Mouse (Mus musculus) frontal cortex, adult (tissue): ENCODE results near the gene Me1.
A peak's percentile ranks its signal among the peaks of the same experiment; 100 is the strongest.

ENCODE experiments used
- ATAC-seq: cut with Nextera tagmentation; 2 replicates; pipeline ENCODE4 v1.9.2; 2017; ENCODE audit warnings: mild to moderate bottlenecking, moderate library complexity, mixed read lengths; ENCODE audit not compliant: low TSS enrichment

Me1 gene

GRCm38 (mm10) chr9:86708921-86709320 is 13.2 kb upstream of the Me1 start:
- no peak for ATAC-seq

DNA sequence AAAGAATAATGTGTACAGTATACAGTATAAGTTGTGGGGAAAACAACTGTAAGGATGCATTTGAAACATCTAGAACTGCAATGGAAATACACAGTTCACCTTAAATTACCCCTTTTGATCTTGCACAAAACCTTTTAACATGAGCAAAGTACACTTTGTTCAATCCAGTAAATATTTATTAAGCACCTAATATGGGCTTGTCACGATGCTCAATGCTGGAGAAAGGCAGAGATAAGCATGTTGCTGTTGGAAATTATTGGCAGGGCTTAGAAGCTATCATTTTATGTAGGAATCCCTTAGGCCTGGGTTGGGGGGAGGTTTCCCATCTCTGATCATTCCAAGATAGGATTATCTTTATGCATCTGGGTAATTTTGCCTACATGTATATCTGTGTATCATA is 11.7 kb upstream of the Me1 start:
- no peak for ATAC-seq

DNA sequence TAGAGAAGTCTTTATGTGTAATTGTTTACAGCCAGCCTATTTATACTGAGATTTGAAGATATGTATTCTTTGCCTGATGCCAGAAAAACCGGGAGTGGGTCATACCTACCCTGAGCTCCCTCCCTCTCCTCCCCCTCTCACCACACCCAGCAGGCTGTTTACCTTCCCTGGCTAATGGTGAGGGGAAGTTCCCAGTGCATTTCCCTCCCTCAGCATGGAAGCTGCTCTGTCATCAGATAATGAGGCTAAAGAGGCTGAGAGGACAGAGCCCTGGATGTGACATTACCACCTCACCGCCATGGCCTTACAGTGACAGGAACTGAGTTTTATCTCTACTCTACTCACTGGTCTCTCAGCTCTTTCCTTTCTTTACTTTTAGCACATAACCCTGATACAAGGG is 6.1 kb upstream of the Me1 start:
- ATAC-seq = no peak

GRCm38 (mm10) chr9:86701264-86701663 is 5.5 kb upstream of the Me1 start:
- no peak for ATAC-seq

GRCm38 (mm10) chr9:86695199-86695817 is 445 bp downstream of the Me1 start:
- peak; percentile 63 for ATAC-seq

DNA sequence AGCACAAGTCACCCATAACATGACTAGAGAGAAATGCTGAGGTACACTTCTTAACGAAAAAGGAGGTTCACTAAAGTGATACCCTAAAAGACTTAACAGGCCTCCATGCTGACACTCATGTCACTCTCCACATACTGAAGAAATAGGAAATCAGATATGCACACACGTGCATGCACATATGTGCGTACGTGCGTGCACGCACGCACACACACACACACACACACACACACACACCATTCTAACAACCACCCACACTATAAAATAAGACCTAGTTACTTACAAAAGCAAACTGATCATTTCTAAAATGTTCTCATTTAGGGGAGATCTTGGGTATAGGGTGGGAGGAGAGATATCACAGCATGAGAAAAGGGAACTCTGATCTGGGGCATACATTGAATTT is 1.1 kb downstream of the Me1 start:
- ATAC-seq = no peak

DNA sequence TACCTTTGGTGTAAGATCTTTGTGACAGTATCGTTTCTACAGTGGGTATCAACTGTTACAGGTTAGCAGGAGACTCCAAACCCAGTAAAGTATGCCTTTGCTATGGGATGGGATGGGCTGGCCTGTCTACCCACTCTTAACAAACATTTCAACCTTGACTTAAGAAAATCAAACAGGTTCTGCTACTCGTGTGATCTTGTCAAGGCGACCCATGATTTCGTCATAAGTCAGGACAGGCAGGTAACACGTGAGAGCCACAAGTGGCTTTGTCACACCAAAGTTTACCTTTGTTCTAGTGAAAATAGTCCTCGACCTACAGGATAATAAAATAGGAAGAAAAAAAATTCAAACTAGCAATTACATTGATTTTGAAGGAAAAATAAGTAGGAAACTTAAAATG is 1.8 kb downstream of the Me1 start:
- no peak for ATAC-seq

DNA sequence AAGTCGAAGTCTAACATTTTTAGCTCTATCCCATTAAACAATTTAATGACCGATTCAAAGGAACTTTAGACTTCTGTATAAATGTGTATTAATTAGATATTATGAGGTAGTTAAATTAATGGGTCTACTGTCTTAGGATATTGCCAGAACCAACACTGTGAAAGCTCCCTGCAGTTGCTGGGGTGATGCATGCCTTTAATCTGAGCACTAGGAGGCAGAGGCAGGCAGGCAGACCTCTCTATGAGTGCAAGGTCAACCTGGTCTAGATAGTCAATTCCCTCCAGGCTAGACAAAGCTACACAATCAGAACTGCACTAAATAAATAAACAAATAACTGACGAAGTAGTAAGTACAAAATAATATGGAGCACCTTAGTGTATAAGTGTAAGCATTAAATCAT is 3.1 kb downstream of the Me1 start:
- no peak for ATAC-seq

- no peak for ATAC-seq
Observed at GRCm38 (mm10) chr9:86692251-86692650, 3.5 kb downstream of the Me1 start.

DNA sequence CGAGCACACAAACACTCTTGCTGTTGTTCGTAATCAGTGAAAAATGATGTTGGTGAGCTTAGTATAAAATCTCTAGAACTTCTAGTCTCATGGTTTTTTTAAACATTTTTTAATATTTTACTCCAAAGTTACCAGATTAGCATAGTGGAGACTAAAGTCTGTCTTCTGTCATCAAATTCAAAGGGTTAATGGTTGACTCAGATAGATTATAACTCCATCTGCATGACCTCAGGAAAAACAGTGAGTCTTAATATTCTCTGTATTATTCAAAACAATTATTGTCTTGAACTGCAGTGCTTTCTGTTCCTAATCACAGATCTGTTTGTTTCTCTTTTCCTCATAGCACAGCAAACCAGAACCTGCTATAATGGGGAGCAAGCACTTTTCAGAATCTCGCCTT is 4.7 kb downstream of the Me1 start:
- no peak for ATAC-seq

- ATAC-seq = no peak
Observed at GRCm38 (mm10) chr9:86683713-86684209, 12.0 kb downstream of the Me1 start.

DNA sequence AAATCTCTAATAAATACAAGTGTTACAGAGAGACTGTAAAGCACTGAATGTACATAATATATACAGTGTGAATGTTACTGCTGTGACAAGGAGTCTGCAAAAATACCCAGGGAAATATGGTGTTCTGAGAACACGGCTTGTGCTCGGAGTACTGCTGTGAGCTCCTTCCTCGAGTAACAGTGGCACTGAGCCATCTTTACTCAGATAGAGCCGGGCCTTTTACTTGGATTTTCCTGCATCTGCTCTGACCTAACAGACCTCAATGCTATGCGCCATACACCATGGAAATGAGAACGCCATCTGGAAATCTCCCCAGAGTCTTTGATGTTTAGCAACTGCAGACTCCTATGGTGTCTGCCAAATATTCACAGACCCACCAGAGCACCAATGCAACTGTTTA is 12.9 kb downstream of the Me1 start:
- peak; percentile 93 for ATAC-seq

DNA sequence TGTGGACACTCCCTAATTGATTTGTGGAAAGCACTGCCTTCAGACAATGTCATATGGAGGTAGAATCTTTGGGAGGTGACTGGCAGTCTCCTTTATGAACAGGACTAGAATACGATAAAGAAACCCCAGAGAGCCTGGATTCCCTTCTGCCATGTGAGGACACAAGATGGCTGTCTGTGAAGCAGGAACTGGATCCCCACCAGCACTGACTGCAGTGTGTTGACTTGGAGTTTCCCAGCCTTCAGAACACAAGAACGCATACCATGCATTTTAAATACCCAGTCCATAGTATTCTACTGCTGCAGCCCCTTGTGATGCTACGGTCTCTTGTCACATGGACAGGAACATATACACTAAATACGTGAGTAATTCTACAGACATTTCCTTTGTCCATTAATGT is 13.5 kb downstream of the Me1 start:
- no peak for ATAC-seq

DNA sequence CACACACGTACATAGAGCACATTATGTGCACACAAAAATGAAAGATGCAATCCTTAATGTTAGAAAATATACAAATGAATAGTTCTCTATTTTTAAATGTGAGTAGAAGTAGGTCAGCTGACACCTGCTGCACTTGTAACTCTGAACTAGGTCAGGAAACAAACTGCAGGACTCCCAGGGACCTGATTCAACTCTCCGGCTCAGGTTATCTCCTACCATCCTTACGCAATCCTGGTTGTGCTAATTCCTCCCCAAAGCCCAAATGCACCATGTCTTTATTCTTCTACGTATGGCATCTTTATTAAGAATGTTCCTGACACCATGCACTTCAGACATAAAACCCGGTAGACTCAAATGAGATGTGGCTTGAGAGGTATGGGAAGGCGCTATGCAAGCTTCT is 15.3 kb downstream of the Me1 start:
- no peak for ATAC-seq

- no peak for ATAC-seq
Observed at GRCm38 (mm10) chr9:86679843-86680417, 15.8 kb downstream of the Me1 start.

- no peak for ATAC-seq
Observed at GRCm38 (mm10) chr9:86676246-86676645, 19.5 kb downstream of the Me1 start.

- ATAC-seq = no peak
Observed at GRCm38 (mm10) chr9:86675426-86675825, 20.3 kb downstream of the Me1 start.

- no peak for ATAC-seq
Observed at GRCm38 (mm10) chr9:86672907-86673472, 22.8 kb downstream of the Me1 start.

DNA sequence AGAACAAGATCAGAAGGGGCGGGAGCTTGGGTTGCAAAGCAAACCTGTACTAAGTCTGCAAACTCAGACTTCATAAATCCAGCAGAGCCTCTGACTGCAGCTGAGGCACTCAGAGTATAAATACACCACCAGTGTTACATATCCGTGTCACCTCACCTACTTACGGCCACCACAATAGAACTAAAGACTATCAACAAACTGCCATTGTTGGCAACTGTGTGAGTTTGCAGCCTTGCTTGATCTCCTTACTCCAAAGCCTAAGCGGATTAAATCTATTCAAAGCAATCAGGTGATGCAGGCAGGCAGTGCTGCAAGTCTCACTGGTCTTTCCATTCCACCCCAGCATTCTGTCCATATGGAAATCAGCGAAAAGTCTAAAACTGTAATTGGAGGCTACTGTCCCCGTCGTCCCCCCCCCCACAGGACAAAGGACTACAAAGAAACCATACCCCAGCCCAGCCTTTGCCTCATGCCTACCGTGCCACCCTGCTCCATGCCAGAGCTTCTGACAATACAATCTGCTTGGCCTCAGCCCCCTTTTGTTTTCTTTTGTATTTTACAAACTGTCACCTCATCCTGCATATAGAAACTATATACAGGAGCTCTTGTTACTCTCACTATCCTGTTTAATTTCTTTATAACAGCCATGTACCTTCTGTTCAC is 27.0 kb downstream of the Me1 start:
- ATAC-seq = peak; percentile 72

DNA sequence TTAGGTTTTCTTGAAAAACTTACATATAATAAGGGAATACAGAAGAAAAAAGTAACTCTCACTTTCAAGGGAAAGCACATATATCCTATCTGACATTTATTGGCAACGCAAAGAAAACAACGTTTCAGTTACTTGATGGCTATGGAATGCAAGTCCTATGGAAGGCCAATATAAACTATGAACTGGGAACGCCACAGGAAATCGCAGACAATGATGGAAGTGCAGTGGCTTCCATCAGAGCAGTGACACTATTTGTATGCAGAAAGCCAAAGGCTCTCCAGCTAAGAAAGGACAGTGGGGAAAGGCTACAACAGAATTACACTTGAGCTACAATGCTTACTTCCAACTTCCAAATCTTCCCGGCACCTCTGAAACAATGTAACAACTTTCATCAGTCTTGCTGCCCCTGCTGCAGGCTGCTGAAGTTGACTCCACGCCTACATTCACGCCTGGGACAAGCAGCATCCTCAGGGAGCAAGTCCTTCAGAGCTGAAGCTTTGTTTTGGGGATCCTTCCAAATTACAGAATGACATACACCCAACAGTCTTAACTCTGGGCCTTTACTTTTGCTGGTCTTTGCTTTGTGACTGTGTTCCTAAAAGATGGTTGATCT is 28.5 kb downstream of the Me1 start:
- no peak for ATAC-seq

DNA sequence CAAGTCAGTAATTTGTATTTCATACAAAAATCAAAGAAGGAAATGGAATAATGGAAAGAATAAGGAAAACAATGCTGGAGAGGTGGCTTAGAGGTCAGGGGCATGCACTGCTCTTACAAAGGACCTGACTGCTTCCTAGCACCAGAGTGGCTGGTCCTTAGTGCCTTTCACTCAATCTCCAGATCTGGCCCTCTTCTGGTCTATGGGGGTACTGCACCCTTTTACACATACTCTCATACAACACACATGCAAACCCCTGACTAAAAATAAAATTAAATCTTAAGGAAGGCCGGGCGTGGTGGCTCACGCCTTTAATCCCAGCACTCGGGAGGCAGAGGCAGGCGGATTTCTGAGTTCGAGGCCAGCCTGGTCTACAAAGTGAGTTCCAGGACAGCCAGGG is 34.1 kb downstream of the Me1 start:
- no peak for ATAC-seq

- ATAC-seq = peak; percentile 84
Observed at GRCm38 (mm10) chr9:86661266-86661665, 34.5 kb downstream of the Me1 start.

- ATAC-seq = peak; percentile 52
Observed at GRCm38 (mm10) chr9:86660327-86660726, 35.4 kb downstream of the Me1 start.
